Mouse (Mus musculus): ENCODE results near the gene Gpsm3.

Gene Gpsm3

DNA sequence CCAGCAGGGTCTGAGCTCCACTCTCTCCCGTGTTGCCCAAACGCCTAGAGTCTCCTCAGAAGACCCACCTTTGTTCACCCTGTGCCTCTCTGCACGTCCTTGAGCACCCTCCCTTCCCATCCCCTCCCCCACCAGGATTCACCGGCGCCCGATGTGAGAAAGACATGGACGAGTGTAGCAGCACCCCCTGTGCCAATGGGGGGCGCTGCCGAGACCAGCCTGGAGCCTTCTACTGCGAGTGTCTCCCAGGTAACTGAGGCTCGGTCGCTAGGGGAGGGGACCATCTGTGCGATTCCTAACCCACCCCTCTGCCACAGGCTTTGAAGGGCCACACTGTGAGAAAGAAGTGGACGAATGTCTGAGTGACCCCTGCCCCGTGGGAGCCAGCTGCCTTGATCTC, 17.2 kb upstream of the Gpsm3 start:
- in situ Hi-C loops (cut with MboI; ENCODE audit: low pct_unique_long_range_greater_than_20kb in 1 of 2, low sequenced_read_pairs in 2 of 2, unreplicated experiment in 1 of 2): no loop called here

DNA sequence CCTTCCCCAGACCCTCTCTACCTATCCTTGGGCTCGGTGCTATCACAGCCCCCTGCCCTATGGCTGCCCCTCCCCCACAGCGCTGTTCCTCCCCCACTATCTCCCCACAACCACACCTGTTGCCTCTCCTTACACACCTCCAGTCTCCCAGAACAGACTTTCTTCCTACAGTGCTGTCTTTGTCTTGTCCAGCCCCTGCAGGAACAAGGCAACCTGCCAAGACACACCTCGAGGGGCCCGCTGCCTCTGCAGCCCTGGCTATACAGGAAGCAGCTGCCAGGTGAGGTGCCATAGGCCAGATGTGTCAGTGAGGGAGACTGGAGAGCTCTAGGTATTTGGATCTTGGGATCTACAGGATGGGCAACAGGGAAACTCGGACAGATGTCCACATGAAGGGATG, 13.0 kb upstream of the Gpsm3 start:
- in situ Hi-C loops (cut with MboI; ENCODE audit: low pct_unique_long_range_greater_than_20kb in 1 of 2, low sequenced_read_pairs in 2 of 2, unreplicated experiment in 1 of 2): loop anchor here in 1 of 2 experiments (5.0 kb wide), 1 partner anchor 51 kb away; the partner anchor contains the start of genes Ppt2 and Prrt1

DNA sequence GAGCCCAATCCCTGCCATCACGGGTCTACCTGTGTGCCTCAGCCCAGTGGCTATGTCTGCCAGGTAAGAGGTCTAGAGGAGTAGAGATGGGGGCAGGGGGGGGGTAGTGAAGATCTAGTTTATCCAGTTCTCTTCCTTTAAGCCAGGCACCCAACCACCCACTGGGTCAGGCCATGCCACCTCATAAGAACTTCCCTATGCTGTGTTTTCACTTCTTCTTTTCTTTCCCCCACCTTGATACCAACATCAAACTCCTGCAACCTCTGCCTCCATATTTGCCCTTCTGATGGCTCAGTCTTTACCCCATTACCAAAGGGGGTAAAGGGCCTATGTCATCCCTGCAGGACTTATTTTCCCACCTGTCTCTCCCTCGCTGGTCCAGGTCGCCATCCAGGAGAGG, 11.5 kb upstream of the Gpsm3 start:
- in situ Hi-C loops (cut with MboI; ENCODE audit: low pct_unique_long_range_greater_than_20kb in 1 of 2, low sequenced_read_pairs in 2 of 2, unreplicated experiment in 1 of 2): loop anchor here in 1 of 2 experiments (5.0 kb wide), 1 partner anchor 49 kb away; the partner anchor contains the start of genes Ppt2 and Prrt1

GRCm38 (mm10) chr17:34582528-34582927, 7.1 kb upstream of the Gpsm3 start:
- in situ Hi-C loops (cut with MboI; ENCODE audit: low pct_unique_long_range_greater_than_20kb in 1 of 2, low sequenced_read_pairs in 2 of 2, unreplicated experiment in 1 of 2): no loop called here

DNA sequence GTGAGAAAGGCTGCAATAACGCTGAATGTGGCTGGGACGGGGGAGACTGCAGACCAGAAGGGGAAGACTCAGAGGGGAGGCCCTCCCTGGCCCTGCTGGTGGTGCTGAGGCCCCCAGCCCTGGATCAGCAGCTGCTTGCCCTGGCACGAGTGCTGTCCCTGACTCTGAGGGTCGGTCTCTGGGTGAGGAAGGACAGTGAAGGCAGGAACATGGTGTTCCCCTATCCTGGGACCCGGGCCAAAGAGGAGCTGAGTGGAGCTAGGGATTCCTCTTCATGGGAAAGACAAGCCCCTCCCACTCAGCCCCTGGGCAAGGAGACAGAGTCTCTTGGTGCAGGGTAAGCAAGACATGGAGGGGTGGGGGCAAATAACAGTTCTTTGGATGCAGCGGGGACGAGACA, 6.2 kb upstream of the Gpsm3 start:
- in situ Hi-C loops (cut with MboI; ENCODE audit: low pct_unique_long_range_greater_than_20kb in 1 of 2, low sequenced_read_pairs in 2 of 2, unreplicated experiment in 1 of 2): no loop called here

GRCm38 (mm10) chr17:34583819-34584218, 5.8 kb upstream of the Gpsm3 start:
- in situ Hi-C loops (cut with MboI; ENCODE audit: low pct_unique_long_range_greater_than_20kb in 1 of 2, low sequenced_read_pairs in 2 of 2, unreplicated experiment in 1 of 2): no loop called here

GRCm38 (mm10) chr17:34585121-34585520, 4.5 kb upstream of the Gpsm3 start:
- in situ Hi-C loops (cut with MboI; ENCODE audit: low pct_unique_long_range_greater_than_20kb in 1 of 2, low sequenced_read_pairs in 2 of 2, unreplicated experiment in 1 of 2): no loop called here

DNA sequence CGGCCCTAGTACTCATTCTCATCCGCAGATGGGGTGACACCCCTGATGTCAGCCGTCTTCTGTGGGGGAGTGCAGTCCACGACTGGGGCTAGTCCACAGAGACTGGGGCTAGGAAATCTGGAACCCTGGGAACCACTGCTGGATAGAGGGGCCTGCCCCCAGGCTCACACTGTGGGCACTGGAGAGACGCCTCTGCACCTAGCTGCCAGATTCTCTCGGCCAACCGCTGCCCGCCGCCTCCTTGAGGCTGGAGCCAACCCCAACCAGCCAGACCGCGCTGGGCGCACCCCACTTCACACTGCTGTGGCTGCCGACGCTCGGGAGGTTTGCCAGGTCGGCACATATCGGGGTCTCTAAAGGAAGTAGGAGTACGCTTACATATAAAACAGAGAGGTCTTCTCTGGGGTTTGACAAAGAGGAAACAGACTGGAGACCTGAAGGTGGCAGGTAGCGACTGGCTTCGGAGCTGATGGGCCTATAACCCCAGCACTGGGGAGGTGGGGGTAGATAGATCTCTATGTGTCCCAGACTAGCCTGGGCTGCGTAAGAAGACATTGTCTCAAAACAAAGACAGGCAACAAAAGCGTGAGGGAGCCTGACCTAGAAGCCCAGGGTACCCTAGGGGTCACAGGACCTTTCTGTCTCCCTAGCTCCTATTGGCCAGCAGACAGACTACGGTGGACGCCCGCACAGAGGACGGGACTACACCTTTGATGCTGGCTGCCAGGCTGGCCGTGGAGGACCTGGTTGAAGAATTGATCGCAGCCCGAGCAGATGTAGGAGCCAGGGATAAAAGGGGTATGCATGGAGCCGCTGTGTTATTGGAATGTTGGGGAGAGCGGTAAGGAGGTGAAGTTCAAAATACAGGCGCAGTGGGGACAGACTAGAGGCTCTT, 3.5 kb upstream of the Gpsm3 start:
- in situ Hi-C loops (cut with MboI; ENCODE audit: low pct_unique_long_range_greater_than_20kb in 1 of 2, low sequenced_read_pairs in 2 of 2, unreplicated experiment in 1 of 2): no loop called here

DNA sequence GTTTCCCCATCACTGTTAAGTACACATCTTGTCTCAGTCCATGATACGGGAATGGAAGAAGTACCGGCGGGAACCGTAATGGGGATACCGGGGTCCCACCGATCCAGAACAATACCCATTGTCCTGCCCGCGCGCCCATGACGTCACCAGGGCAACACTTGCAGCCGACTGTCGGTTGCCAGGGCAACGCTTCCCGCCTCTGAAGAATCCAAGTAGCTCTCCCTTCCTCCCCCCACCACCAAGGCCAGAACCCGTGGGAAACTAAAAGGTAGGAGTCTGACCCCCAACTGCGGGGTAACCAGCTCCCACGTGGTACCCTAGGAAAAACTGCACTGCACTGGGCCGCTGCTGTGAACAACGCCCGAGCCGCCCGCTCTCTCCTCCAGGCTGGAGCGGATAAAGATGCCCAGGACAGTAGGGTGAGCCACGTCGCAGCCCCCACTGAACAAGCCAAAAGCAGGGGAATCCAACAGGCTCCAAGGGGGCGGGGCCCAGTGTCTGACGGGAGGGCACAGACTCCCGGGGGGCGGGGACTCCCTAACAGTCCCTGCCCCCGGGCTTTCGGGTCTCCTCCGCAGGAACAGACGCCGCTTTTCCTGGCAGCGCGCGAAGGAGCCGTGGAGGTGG, 2.7 kb upstream of the Gpsm3 start:
- in situ Hi-C loops (cut with MboI; ENCODE audit: low pct_unique_long_range_greater_than_20kb in 1 of 2, low sequenced_read_pairs in 2 of 2, unreplicated experiment in 1 of 2): no loop called here

GRCm38 (mm10) chr17:34587423-34587811, 2.2 kb upstream of the Gpsm3 start:
- in situ Hi-C loops (cut with MboI; ENCODE audit: low pct_unique_long_range_greater_than_20kb in 1 of 2, low sequenced_read_pairs in 2 of 2, unreplicated experiment in 1 of 2): no loop called here

DNA sequence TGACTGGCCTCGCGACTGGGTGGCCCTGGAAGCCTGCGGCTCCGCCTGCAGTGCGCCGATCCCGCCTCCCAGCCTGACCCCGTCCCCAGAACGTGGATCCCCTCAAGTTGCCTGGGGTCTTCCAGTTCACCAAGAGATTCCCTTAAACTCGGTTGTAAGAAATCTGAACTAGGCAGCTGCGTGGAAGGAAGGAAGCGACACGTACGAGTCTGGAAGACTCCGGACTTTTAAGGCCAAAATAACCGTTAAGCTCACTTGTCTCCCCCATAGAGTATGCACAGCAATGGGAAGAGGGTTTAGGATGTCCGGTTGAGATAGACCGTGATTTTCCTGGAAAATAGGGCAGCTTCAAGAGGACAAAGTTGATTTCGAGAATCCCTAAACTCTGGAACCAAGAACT, 1.8 kb upstream of the Gpsm3 start:
- in situ Hi-C loops (cut with MboI; ENCODE audit: low pct_unique_long_range_greater_than_20kb in 1 of 2, low sequenced_read_pairs in 2 of 2, unreplicated experiment in 1 of 2): no loop called here

GRCm38 (mm10) chr17:34588767-34589166, 839 bp upstream of the Gpsm3 start:
- in situ Hi-C loops (cut with MboI; ENCODE audit: low pct_unique_long_range_greater_than_20kb in 1 of 2, low sequenced_read_pairs in 2 of 2, unreplicated experiment in 1 of 2): no loop called here

DNA sequence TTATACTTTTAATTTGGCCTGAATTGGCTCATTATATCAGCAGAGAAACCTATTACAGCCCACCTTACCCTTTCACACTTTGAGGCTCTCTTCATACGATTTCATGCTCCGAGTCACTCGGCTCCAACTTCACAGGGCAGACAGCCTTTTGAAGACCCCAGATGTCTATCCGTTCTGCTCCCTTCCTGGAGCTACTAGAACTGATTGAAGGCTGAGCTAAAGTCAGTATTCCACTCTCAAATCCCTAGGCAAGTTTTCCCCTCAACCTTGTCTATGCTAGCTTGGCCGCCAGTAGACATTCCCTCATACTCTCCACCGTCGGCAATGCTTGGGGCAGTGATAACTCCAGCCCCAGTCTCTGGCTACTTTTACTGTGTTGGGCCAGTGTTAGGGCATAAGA, 400 bp upstream of the Gpsm3 start:
- in situ Hi-C loops (cut with MboI; ENCODE audit: low pct_unique_long_range_greater_than_20kb in 1 of 2, low sequenced_read_pairs in 2 of 2, unreplicated experiment in 1 of 2): no loop called here

- in situ Hi-C loops (cut with MboI; ENCODE audit: low pct_unique_long_range_greater_than_20kb in 1 of 2, low sequenced_read_pairs in 2 of 2, unreplicated experiment in 1 of 2): no loop called here
Observed at GRCm38 (mm10) chr17:34590154-34590987, 765 bp downstream of the Gpsm3 start.

GRCm38 (mm10) chr17:34591029-34591993, 1.7 kb downstream of the Gpsm3 start, which contains the start of gene Pbx2:
TSS of gene Pbx2 (plus strand) at chr17:34591266.
- in situ Hi-C loops (cut with MboI; ENCODE audit: low pct_unique_long_range_greater_than_20kb in 1 of 2, low sequenced_read_pairs in 2 of 2, unreplicated experiment in 1 of 2): no loop called here

- in situ Hi-C loops (cut with MboI; ENCODE audit: low pct_unique_long_range_greater_than_20kb in 1 of 2, low sequenced_read_pairs in 2 of 2, unreplicated experiment in 1 of 2): no loop called here
Observed at GRCm38 (mm10) chr17:34591994-34592375, 2.4 kb downstream of the Gpsm3 start.

- in situ Hi-C loops (cut with MboI; ENCODE audit: low pct_unique_long_range_greater_than_20kb in 1 of 2, low sequenced_read_pairs in 2 of 2, unreplicated experiment in 1 of 2): no loop called here
Observed at GRCm38 (mm10) chr17:34592581-34593549, 3.3 kb downstream of the Gpsm3 start.
